Mouse (Mus musculus) bone marrow, adult 2 months (tissue): ENCODE measurements around the gene Wdr41.

Source experiments
- CTCF ChIP-seq: fragments of 200-500 bp; IDR thresholded peaks from 2 replicates; pipeline ENCODE4 v1.5.1; 2011; ENCODE audit warnings: low read length, control low read depth; ENCODE audit not compliant: control insufficient read depth, insufficient read depth
- POLR2A ChIP-seq: fragments of 200-500 bp; IDR thresholded peaks from 2 replicates; pipeline ENCODE4 v1.6.1; 2011; ENCODE audit warnings: low read depth, mild to moderate bottlenecking, control low read depth, low read length, borderline replicate concordance; ENCODE audit not compliant: control insufficient read depth

DNA sequence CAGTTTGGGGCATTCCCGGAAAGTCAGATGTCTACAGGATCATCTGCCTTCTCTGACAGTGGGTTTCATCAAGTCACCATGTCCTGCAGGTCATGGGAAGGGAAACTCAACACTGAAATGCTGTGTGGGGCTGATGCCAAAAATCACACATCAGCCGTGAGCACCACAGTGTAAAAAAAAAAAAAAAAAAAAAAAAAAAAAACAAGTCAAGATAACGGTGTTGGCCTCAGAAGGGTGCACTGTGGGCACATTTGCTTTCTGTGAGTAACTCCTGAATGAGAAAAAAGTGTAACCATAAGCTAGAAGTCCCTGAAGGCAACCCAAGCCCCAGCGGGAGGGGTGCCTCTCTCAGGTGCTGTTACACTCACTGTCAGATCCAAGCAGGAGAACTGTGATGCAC is 74.3 kb downstream of the Wdr41 start:
- TF ChIP-seq POLR2A (no peak), CTCF (no peak)
